Mouse (Mus musculus): ENCODE results near the gene Tm6sf1.

- no peak for TF ChIP-seq POLR2A (IDR thresholded peaks at IDR 0.05; ENCODE audit: insufficient read depth, low read depth, low read length)
- no peak for TF ChIP-seq CTCF (IDR thresholded peaks at IDR 0.05)
Observed at GRCm38 (mm10) chr7:81860996-81861395, 2.2 kb downstream of the Tm6sf1 start.
